Mouse (Mus musculus): ENCODE results near the gene Klrg1.

DNA sequence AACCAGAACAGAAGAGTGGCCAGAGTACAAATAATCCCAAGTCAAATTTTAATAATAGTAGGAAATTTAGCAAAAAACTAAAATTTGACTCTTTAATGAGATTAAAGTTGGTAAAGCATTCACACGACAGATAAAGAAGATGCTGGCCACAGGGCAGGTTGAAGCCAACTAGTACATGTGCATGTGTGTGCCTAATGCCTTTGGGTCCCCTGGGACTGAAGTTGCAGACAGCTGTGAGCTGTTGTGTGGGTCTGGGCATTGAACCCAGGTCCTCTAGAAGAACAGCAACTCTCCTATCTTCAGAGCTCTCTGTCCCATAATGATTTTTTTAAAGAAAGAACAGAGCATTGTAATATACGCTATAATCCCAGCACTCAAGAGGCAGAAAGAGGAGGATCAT lies 8.6 kb upstream of the Klrg1 start:
- TF ChIP-seq CTCF (conservative IDR thresholded peaks at IDR 0.05; ENCODE audit: insufficient read depth, insufficient read length, low read depth, low read length): no peak
- no peak for TF ChIP-seq POLR2A (IDR thresholded peaks at IDR 0.05; ENCODE audit: low read depth, low read length)
